Mouse (Mus musculus) thymus, postnatal 14 days (tissue): ENCODE measurements around the gene Bhlha9.
"Not testable (repeated sequence)": the region's sequence is repeated elsewhere in the genome, so short reads cannot be mapped to it uniquely, and the experiment has no call there.

ENCODE experiments used
- DNase-seq: peaks from one replicate; pipeline ENCODE4 v3.0.0; 2021

Gene Bhlha9

DNA sequence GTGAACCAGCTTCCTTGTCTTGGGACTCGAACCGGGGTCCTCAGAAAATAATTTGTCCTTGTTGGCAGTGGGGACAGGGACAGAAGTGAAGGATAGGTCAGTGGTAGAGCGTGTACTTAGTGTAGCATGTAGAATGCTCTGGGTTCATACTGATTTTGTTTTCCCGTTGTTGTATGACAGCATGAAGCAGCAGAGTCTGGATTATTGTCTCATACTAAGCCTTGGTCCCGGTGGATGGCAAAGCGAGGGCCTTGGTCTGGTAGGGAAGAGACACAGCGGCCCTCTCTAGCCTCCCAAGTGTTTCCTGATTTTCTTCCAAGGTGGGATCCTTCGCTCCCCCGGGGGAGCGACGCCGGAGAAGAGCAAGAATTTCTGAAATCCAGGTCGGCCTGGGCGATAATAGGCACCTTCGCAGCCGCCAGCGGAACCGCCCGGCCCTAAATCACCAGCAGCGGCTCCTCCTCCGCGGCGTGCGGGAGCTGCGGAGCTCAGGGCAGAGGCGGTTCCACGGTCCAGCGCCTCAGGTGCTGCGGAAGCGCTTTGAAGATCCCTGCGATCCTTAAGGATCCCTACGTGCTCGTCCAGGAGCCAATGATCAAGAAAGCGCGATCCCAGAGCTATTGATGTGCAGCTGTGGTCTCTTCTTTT, 6.1 kb upstream of the Bhlha9 start:
- no peak for DNase-seq

GRCm38 (mm10) chr11:76667807-76668206, 4.5 kb upstream of the Bhlha9 start:
- no peak for DNase-seq

DNA sequence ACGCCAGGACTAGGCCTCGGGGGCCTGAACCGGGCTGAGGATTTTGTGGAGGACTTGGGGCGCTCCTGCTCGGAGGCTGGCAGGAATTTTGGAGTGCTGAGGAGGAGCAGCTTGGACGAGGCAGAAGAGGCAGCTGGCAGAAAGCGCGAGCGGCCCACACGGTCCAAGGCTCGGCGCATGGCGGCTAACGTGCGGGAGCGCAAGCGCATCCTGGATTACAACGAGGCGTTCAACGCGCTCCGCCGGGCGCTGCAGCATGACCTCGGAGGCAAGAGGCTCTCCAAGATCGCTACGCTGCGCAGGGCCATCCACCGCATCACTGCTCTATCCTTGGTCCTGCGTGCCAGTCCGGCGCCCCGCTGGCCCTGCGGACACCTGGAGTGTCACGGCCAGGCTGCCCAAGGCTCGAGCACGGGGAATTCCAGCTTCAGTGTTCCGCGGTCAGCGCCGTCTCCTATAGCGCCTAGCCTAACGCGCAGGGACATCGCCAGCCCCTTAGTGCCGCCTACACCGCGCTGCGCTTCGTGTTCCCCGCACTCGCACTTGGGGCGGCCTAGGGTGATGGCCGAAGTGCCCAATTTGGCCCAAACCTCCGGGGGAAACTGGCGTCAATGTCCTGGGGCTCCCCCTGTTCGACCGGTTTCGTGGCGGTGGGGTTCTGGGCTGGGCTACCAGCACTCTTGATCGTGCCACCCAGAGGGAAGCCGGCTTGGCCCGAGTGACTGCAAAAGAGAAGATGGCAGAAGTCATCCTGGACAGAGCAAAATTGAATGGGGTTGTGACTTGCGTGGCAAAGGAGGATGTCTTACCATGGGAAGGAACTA, 503 bp downstream of the Bhlha9 start:
- DNase-seq: no peak

GRCm38 (mm10) chr11:76674199-76674598, 1.9 kb downstream of the Bhlha9 start:
- DNase-seq: no peak

GRCm38 (mm10) chr11:76674704-76675103, 2.4 kb downstream of the Bhlha9 start:
- DNase-seq: no peak

DNA sequence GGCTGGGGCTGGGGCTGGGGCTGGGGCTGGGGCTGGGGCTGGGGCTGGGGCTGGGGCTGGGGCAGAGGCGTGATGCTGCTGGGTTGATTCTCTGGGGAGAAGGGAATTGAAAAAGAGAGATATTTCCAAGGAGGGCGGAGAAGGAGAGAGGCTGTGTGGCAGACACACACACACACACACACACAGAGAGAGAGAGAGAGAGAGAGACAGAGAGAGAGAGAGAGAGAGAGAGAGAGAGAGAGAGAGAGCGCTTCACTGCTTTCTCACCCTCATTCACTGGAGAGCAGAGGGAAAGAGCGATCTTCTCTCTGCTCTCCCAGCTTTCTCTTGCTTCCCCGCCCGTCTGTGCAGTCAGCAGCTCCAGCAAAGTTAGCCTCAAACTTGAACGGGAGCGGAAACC, 7.2 kb downstream of the Bhlha9 start, which contains the start of gene Trarg1:
Gene Trarg1 (plus strand): TSS at position 301 of the 400 bp plus-strand sequence.
- not testable (repeated sequence) for DNase-seq

- DNase-seq: no peak
Observed at GRCm38 (mm10) chr11:76685604-76686003, 13.3 kb downstream of the Bhlha9 start.

- no peak for DNase-seq
Observed at GRCm38 (mm10) chr11:76692096-76692495, 19.8 kb downstream of the Bhlha9 start.

DNA sequence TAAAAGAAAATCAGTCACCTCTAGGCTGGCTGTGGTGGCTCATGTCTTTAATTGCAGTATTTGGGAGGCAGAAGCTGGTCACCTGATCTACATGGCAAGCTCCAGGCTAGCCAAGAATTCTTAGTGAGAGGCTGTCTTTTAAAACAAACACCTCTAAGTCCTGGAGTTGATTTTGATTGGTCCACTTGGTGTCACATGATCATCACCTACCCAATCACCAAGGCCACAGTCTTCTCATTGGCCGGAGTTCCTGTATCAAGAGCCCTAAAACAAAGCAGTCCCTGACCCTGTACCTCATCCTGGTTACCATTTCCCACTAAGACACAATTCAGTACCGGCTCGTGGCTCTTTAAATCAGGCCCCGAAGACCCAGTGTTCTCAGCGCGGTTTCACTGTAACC, 23.5 kb downstream of the Bhlha9 start:
- DNase-seq: no peak

- no peak for DNase-seq
Observed at GRCm38 (mm10) chr11:76699626-76700025, 27.4 kb downstream of the Bhlha9 start.

- no peak for DNase-seq
Observed at GRCm38 (mm10) chr11:76707656-76708055, 35.4 kb downstream of the Bhlha9 start.

DNA sequence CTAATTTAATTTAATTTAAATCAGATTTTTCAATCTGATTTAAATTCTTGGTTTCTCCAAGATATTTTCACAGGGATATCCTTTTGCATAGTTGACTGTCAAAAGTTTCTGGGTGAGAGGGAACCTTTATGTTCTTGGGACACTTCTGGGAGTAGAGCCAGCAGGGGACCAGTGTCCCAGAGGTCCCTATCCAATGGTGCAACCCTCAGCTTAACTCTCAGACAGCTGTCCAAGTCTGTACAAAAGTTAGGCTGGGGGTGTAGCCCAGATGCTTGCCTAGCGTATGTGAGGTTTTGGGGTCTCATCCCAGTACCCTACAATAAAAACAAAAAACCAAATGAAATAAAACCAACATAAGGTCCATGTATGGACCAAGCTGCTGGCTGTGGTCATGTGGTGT, 35.8 kb downstream of the Bhlha9 start:
- DNase-seq: no peak

DNA sequence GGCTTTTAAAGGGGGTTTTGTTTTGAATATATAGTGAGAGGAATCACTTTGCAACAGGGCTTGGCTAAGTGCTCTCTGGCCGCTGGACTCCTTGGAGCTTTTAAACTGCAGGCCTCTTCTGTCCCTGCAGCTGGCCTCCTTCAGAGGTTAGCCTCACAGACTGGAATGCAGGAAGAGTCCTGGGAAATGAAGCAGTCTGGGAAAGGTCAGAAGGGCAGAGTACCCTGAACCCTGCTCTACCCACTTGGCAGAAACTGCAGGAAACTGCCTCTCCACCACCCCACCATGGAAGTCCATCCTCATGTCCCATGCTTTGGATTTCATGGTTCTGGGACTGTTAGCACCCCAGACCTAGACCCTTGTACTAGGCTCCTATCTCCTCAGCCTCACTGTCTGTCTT, 36.6 kb downstream of the Bhlha9 start:
- no peak for DNase-seq

DNA sequence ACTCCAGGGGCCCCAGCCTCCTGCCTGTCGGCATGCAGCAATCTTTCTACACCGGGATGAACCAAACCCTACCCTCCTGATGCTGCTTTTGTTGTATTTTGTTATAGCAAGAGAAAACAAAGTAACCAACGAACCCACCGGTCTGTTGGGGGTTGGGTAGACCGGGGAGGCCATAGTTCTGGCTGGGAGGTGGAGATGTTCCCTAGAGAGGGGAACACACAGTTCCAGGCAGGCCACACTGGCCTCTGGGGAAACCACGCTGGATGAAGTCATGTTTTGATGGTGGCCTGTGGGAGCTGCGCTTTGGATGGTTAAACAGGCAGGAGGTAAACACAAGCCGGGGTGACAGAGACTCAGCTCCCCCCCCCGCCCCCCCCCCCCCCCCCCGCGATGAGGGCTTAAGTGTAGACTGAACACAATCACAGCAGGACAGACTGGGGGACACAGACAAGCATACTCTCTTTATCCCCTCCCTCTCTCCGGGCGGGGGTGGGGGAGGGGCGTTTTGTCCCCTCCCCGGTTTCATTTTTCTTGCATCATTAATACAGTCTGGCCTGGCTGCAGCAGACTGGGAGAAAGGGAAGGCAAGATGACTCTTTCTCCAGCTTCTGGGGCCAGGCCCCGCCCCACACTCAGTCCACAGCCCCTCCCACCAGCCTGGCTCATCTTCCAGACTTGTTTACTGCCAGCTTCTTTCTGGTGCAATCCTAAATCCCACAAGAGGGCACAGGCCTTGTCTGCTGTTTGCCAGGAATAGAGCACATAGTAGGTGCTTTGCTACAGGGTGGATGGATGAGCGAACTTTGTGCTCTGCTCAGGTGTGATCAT, 37.6 kb downstream of the Bhlha9 start:
- DNase-seq: no peak

DNA sequence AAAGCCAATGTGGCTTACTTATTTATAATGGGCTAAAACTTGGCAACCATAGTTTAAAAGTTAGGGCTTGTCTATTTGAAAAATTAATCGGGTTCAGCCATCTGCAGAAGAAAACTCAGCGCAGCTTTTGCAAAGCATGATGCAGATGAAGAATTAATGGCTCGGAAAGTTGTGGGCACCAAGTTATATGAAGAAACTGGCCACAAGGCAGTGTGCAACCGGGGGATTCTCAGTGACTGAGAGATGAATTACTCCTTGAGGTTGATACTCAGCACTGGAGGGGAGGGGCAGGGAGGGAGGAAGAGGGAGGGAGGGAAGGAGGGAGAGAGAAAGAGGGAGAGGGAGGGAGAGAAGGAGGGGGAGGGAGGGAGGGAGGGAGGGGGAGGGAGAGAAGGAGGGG, 44.7 kb downstream of the Bhlha9 start:
- DNase-seq: no peak
